Mouse (Mus musculus): ENCODE results near the gene Cd46. TPM values are rescaled to one million over a fixed set of nuclear protein-coding genes. Genes with fewer than 3 reads are reported as not detected.

Cd46 gene
- polyA plus RNA-seq, 1 experiment from 2014 or later = 0.63 TPM

DNA sequence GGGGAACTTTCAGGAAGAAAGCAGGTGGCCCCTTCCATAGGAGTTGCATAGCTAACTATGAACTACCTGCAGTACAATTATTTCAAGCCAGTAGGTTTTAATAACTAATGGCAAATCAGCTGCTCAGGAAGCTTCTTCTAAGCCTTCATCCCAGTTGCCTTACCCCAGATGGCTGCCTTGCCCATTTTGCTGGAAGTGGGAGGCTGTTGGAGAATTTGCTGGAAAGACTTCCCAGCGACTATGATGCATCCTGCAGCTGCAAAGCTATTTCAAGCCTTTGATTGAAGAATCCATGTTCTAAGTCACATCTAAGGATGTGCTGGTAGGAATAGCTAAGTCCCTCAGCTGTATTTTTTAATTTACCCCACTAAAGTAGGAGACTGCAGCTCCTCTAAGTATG is 53.7 kb downstream of the Cd46 start:
- Histone ChIP-seq H3K4me3 (no peak overlapping the region), H3K27me3 (ENCODE audit: low read depth, poor library complexity, severe bottlenecking) (no peaks in the 10 kb centered on the region), H3K27ac (replicated peaks) (no peak overlapping the region), H3K36me3 (no peaks in the 10 kb centered on the region), H3K9me3 (replicated peaks) (no peaks in the 10 kb centered on the region), H3K4me1 (no peaks in the 10 kb centered on the region)
- WGBS = 67% methylated on average over 1 of the region's 1 CpGs
- DNase-seq (ENCODE audit: low spot score) = no peak

DNA sequence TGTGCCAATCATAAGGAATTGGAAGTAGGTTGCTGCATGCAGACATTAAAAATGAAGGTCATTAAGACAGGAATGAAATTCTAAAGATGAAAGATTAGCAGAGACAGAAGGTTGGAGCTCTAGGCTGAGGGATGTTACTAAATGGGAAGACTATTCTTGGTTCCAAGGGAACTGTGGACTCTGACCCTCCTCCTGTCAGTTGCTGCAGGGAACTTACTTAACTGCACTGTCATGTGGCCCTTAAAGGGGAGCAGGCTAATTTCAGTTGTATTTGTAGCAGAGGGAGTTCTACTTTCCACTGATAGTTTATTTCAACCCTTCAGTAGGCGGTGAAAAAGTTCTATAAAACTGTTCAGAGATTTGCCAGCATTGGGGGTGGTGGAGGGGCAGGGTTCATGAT is 54.1 kb downstream of the Cd46 start:
- WGBS = 96% methylated on average over 1 of the region's 1 CpGs
- Histone ChIP-seq H3K27me3 (ENCODE audit: low read depth, poor library complexity, severe bottlenecking) (no peaks in the 10 kb centered on the region), H3K4me3 (no peak overlapping the region), H3K36me3 (no peaks in the 10 kb centered on the region), H3K9me3 (replicated peaks) (no peaks in the 10 kb centered on the region), H3K27ac (replicated peaks) (no peak overlapping the region), H3K4me1 (no peaks in the 10 kb centered on the region)
- DNase-seq (ENCODE audit: low spot score) = no peak

DNA sequence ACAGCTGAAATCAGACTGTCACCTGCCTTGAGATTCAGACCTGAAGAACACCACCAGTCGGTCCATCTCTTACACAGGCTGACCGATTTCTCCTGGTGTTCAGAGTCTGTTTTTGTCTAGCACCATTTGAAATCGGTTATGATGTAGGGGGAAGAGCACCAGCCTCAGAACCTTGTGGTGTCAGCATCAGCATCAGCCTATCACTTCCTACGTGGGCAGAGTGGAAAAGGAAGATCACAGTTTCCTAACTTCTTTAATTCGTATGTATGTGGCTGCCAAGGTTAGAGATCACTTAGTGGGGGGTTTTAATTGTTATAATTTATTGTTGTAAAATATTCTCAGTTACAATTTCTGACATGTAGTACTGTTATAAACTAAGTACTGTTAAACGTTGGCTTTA is 54.6 kb downstream of the Cd46 start:
- no peaks in the 10 kb centered on the region for H3K27me3 ChIP-seq (ENCODE audit: low read depth, poor library complexity, severe bottlenecking)
- no peak overlapping the region for H3K27ac ChIP-seq (replicated peaks)
- no peak overlapping the region for H3K4me3 ChIP-seq
- no peaks in the 10 kb centered on the region for H3K4me1 ChIP-seq
- no peak for DNase-seq (ENCODE audit: low spot score)
- WGBS = 90% methylated on average over 6 of the region's 6 CpGs
- H3K36me3 ChIP-seq = no peaks in the 10 kb centered on the region
- H3K9me3 ChIP-seq (replicated peaks) = no peaks in the 10 kb centered on the region

DNA sequence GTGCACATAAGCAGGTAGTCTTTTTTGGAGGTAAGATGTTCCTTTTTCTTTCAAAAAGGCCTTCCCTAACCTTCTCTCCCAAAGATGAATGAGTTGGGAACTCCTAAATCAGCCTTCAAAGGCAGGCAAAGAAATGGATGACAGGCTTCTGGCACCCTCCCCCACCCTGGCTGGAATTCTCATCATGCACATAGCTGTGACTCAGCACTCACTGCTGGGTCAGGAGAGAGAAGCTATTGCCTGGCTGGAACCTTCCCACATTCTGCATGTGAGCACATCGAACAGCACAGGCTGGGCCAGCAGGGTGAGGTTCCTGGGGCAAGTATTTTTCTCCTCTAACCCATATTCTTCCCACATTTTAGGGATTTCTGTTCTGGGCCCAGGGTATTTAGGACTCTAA is 58.1 kb downstream of the Cd46 start:
- Histone ChIP-seq H3K27ac (replicated peaks) (no peak overlapping the region), H3K9me3 (replicated peaks) (no peaks in the 10 kb centered on the region), H3K4me3 (no peak overlapping the region), H3K36me3 (no peaks in the 10 kb centered on the region), H3K4me1 (no peaks in the 10 kb centered on the region), H3K27me3 (ENCODE audit: low read depth, poor library complexity, severe bottlenecking) (no peaks in the 10 kb centered on the region)
- 87% methylated on average over 1 of the region's 1 CpGs for WGBS
- no peak for DNase-seq (ENCODE audit: low spot score)

DNA sequence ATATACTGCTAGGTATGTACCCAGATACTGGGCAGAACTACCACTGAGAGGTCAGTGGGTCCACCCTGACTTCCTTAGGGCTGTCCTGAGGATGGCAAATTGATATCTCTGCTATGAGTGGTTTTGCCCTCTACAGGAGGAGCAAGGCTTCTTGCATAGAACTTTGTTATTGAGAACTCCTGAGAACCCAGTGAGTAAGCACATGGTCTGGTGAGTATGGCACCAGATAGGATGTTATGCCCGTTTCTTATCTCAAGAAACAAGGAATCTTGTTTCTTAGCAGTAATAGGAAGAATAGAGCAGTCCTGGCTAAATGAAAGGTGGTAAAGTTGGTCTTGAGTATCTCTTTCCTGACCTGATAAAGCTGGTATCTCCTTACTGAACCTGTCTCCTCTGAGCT is 59.3 kb downstream of the Cd46 start:
- no peaks in the 10 kb centered on the region for H3K4me1 ChIP-seq
- no peak overlapping the region for H3K27ac ChIP-seq (replicated peaks)
- no peaks in the 10 kb centered on the region for H3K27me3 ChIP-seq (ENCODE audit: low read depth, poor library complexity, severe bottlenecking)
- H3K36me3 ChIP-seq = no peaks in the 10 kb centered on the region
- WGBS = 98% methylated on average over 1 of the region's 1 CpGs
- no peaks in the 10 kb centered on the region for H3K9me3 ChIP-seq (replicated peaks)
- no peak overlapping the region for H3K4me3 ChIP-seq
- DNase-seq (ENCODE audit: low spot score) = no peak

DNA sequence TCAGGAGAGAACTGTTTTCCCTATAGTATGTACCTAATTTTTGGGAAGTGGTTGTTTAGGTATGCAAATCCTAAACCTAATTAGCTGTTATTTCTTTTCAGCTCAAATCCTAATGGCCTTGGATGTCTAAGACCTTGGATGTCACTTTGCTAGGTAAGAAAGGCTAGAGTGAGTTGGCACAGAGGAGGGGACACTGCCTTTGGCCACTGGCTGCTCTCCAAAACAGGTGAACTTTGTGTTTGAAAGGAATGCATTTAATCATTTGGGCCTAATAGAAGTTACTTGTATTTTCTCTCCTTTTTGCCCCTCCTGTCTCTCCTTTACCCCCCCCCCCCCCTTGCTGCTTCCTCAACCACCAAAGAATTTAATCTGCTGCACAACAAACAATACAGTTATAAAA is 60.3 kb downstream of the Cd46 start:
- no peaks in the 10 kb centered on the region for H3K4me1 ChIP-seq
- no peak overlapping the region for H3K27ac ChIP-seq (replicated peaks)
- DNase-seq (ENCODE audit: low spot score) = no peak
- no peak overlapping the region for H3K4me3 ChIP-seq
- H3K36me3 ChIP-seq = no peaks in the 10 kb centered on the region
- no peaks in the 10 kb centered on the region for H3K27me3 ChIP-seq (ENCODE audit: low read depth, poor library complexity, severe bottlenecking)
- no peaks in the 10 kb centered on the region for H3K9me3 ChIP-seq (replicated peaks)

DNA sequence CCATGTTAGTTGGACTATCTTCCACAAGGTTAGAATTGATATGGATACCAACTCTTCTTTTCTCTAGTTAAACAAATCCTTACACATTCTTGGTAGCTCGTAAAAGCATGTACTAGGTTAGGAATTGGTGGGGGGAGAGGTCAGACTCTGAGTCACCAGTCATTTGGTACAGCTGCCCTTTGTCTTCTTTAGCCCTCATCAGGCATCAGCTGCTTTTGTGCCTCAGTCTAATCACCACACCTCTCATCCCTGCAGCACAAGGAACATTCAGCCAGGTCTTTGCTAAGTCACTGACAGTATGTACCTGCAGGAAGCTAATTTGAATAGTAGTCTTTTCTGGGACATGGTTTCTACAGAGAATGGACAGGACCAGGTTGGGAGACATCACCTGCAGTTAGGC is 64.5 kb downstream of the Cd46 start:
- Histone ChIP-seq H3K27me3 (ENCODE audit: low read depth, poor library complexity, severe bottlenecking) (no peaks in the 10 kb centered on the region), H3K9me3 (replicated peaks) (no peaks in the 10 kb centered on the region), H3K4me3 (no peak overlapping the region), H3K27ac (replicated peaks) (no peak overlapping the region), H3K4me1 (no peaks in the 10 kb centered on the region), H3K36me3 (0 out of 2 replicates have a peak, but pooled peaks cover 3% of the 10 kb centered on the region)
- no peak for DNase-seq (ENCODE audit: low spot score)
- 86% methylated on average over 1 of the region's 1 CpGs for WGBS

DNA sequence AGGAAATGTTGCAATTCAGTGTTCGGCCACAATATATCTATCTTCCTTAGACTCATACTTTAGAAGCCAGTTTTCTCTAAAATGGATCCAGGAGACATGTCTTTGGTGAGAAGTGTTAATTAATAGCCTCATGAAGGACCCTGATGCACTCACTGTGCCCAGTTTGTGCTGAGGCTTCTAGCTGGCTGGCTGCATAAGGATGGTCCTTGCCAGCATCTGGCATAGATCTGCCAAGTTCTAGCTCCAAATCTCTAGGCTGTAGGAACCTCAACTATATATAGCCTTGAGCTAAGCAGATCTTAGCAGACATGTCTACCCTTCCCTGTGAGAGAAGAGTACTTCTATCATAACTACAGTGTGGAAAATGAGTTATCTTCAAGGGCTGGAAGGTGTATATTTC is 68.2 kb downstream of the Cd46 start:
- H3K4me3 ChIP-seq = no peak overlapping the region
- H3K27me3 ChIP-seq (ENCODE audit: low read depth, poor library complexity, severe bottlenecking) = no peaks in the 10 kb centered on the region
- DNase-seq (ENCODE audit: low spot score) = no peak
- no peaks in the 10 kb centered on the region for H3K9me3 ChIP-seq (replicated peaks)
- 91% methylated on average over 1 of the region's 1 CpGs for WGBS
- no peak overlapping the region for H3K27ac ChIP-seq (replicated peaks)
- no peaks in the 10 kb centered on the region for H3K4me1 ChIP-seq
- 0 out of 2 replicates have a peak, but pooled peaks cover 3% of the 10 kb centered on the region for H3K36me3 ChIP-seq

DNA sequence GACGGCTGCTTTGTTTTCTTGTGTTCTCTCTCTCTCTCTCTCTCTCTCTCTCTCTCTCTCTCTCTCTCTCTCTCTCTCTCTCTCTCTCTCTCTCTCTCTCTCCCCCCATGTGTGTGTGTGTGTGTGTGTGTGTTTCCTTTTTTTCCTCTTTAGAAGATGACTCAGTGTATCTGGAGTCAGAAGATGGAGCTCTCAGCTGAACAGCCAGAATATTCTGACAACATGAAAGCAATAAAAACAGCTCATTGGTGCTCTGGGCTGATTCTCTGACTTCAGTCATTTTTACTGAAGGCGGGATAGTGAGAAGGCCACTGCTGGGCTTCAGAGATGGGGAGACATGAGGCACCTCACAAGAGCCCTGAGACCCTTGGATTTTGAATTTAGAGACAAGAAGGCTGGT is 70.2 kb downstream of the Cd46 start:
- Histone ChIP-seq H3K4me3 (no peak overlapping the region), H3K9me3 (replicated peaks) (no peaks in the 10 kb centered on the region), H3K4me1 (peaks cover 3% of the 10 kb centered on the region; the same call in 1 of the 2 replicates), H3K27ac (replicated peaks) (no peak overlapping the region), H3K27me3 (ENCODE audit: low read depth, poor library complexity, severe bottlenecking) (no peaks in the 10 kb centered on the region), H3K36me3 (0 out of 2 replicates have a peak, but pooled peaks cover 3% of the 10 kb centered on the region)
- WGBS = 84% methylated on average over 2 of the region's 2 CpGs
- no peak for DNase-seq (ENCODE audit: low spot score)

DNA sequence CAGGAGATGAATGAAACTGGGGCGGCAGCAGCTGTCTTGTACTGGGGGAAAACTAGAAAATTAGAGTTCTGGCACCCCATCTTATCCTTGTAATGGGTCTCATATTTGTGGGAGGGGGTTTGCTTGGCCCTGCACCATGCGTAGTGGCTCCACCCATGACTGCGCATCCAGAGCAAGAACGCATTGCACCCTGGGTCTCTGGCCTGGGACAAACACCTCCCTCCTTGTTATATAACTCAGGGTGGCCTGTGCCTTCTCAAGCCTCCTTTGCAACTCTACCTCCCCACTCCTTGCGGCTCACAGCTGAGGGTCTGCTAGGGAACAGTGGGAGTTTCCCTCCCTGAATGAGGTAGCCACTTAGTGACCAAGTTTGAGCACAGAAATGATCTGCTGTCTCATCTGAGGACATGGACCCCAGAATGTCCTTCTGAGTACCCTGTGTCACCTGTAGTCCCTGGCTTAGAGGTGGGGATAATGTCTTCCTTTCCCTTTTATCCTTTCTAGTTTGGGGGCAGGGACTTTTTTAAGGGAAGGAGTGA is 72.9 kb downstream of the Cd46 start:
- 93% methylated on average over 5 of the region's 5 CpGs for WGBS
- Histone ChIP-seq H3K36me3 (0 out of 2 replicates have a peak, but pooled peaks cover under 1% of the 10 kb centered on the region), H3K4me1 (peaks cover 3% of the 10 kb centered on the region; the same call in 1 of the 2 replicates), H3K4me3 (no peak overlapping the region), H3K9me3 (replicated peaks) (no peaks in the 10 kb centered on the region), H3K27ac (replicated peaks) (no peak overlapping the region), H3K27me3 (ENCODE audit: low read depth, poor library complexity, severe bottlenecking) (no peaks in the 10 kb centered on the region)
- no peak for DNase-seq (ENCODE audit: low spot score)

DNA sequence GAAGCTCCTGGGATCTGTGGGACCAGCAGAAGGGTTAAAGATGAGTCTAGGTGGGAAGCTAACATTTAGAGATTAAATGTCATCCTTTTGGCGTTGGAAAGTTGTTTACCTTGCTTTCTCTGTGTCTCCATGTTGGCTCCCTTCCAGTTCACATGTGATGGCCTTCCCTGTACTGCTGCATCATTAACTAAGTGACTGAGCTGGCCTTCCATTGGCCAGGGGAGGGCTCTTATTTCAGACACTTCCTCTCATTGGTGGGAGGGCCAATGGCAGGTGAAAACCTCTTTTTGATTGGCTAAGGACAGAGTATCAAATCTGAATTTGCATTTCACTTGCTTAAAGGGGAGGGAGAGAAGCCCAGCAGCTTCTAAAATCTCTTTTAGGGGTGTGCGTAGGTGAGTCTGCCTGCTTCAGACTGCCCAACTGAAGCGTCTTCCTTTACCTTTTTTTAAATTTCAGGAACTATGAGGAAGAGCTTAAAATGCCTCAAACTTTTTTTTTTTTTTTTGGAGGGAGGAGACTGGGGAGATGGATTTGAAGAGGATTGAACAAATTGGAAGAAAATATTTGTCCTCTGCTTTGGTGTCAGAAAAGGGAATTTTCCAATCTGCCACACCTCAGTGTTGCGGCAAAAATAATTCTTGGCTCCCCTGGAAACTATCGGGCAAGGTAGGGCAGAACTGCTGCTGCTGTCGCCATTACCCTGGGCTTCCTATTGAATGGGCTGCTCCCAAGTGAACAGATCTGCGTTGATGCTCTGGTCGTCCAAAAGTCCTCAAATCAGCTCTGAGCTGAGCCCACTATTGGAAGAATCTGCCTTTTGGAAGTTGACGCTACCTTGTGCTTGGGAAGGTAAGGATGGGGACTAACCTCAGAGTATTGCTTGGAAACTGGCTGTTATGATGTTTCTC is 73.7 kb downstream of the Cd46 start:
- 87% methylated on average over 9 of the region's 9 CpGs for WGBS
- H3K27ac ChIP-seq (replicated peaks) = no peak overlapping the region
- no peak for DNase-seq (ENCODE audit: low spot score)

DNA sequence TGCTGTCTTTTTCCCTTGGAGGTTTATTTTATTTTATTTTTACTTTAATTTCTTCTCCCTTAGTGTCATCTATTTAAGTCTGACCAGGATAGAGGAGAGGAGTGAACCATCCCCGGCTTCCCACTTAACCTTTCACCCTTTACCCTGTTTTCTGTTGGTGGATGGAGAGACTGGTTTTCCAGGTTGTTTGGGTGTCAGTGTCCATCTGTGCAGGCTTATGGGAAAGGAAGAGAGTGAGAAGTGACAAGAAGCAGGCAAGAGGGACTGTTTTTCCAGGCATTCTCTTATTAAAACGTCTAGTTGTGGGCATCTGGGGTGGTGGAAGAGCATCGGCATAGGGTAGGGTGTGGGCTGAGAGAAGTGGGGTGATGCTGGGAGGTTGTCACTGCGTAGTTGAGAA is 74.4 kb downstream of the Cd46 start:
- Histone ChIP-seq H3K27me3 (ENCODE audit: low read depth, poor library complexity, severe bottlenecking) (no peaks in the 10 kb centered on the region), H3K27ac (replicated peaks) (no peak overlapping the region), H3K4me1 (peaks cover 3% of the 10 kb centered on the region; the same call in 1 of the 2 replicates), H3K9me3 (replicated peaks) (no peaks in the 10 kb centered on the region), H3K4me3 (no peak overlapping the region), H3K36me3 (no peaks in the 10 kb centered on the region)
- WGBS = 87% methylated on average over 4 of the region's 4 CpGs
- no peak for DNase-seq (ENCODE audit: low spot score)

More for the DNA sequence above, 73.7 kb downstream of the Cd46 start:
- H3K27me3 ChIP-seq (ENCODE audit: low read depth, poor library complexity, severe bottlenecking) = no peaks in the 10 kb centered on the region
- H3K36me3 ChIP-seq = no peaks in the 10 kb centered on the region
- peaks cover 3% of the 10 kb centered on the region; the same call in 1 of the 2 replicates for H3K4me1 ChIP-seq
- H3K4me3 ChIP-seq = no peak overlapping the region
- H3K9me3 ChIP-seq (replicated peaks) = no peaks in the 10 kb centered on the region

DNA sequence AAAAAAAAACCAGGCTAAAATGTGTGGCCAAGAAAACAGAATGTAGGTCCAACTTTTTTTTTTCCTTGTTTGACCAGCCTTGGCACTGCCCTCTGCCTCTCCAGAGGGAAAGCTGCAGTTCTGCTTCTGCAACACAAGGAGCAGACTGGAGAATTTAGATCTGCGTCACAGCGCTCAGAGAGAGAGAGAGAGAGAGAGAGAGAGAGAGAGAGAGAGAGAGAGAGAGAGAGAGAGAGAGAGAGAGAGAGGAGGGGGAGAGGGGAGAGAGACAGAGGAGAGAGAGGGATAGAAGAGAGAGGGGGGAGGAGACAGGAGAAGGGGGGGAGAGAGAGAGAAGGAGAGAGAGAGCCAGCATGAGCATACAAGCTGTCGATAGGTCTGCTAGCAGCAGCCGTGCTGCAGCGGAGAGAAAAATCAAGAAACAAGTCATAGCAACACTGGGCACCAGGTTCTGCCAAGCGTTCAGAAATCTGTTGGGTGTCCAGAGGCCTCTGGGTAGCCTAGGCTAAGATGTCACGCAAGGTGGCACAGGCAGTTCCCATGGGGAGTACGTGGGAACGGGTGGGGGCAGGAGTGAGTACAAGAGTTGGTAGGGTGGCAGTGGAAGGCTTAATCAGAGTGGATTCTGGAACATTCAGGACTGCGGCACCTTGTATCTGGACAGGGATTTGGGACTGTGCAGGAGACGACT is 75.1 kb downstream of the Cd46 start:
- Histone ChIP-seq H3K4me1 (peaks cover 3% of the 10 kb centered on the region; the same call in 1 of the 2 replicates), H3K27me3 (ENCODE audit: low read depth, poor library complexity, severe bottlenecking) (no peaks in the 10 kb centered on the region), H3K27ac (replicated peaks) (no peak overlapping the region), H3K4me3 (no peak overlapping the region), H3K36me3 (no peaks in the 10 kb centered on the region), H3K9me3 (replicated peaks) (no peaks in the 10 kb centered on the region)
- 74% methylated on average over 11 of the region's 11 CpGs for WGBS
- no peak for DNase-seq (ENCODE audit: low spot score)
